Mouse (Mus musculus): ENCODE data around the gene Pacsin3. TPM values are rescaled to one million over a fixed set of nuclear protein-coding genes. Genes with fewer than 3 reads are reported as not detected.
A peak's percentile ranks its signal among the peaks of the same experiment; 100 is the strongest.

The Pacsin3 gene
- total and polyA plus RNA-seq, 3 experiments = 0.16 to 0.33 TPM; not detected in 1

DNA sequence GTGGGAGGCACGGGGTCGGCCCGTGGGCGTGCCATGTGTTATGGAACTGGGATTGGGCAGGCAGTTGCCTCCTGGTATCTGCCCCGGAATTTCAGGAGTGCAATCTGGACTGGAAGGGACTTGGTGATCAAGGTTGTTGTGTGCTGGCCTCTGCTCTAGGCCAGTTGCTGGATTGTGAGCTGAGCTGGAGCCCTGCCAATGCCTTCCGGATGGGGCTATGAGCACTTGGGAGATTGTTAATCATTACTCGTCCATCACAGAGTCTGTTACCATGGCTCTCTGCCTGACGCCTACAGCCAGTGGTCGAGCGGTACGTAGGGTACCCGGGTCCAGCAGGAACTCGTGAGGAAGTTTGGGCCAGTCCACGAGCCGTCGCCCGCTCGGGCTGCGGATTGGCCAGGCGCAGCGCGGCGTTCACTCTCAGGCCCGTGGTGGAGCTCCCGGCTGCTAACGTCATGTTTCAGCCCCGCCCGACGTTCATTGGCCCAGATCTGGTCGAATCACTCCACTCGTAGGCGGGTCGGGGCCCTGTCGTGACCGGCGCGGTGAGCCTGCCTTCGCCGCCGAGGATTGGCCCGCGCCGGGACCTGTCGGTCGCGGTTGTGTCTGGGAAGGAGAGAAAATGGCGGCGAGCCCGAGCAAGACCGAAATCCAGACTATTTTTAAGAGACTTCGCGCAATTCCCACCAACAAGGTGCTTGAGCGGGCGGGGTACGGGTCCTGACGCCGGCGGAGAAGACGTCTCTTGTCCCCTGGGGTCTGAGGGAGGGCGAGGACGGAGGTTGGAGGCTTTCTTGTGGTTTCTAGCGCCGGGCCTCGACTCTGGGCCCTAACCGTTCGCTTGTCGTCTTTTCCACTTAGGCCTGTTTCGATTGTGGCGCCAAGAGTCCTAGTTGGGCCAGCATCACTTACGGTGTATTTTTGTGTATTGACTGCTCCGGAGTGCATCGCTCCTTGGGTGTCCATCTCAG lies 9.2 kb downstream of the Pacsin3 start, which contains the start of gene Arfgap2:
Gene Arfgap2, plus strand, starts transcription at position 264 of the 971 bp plus-strand sequence.
- DNase-seq (ENCODE audit: low spot score) = peak; percentile 100
- Histone ChIP-seq H3K27me3 (ENCODE audit: insufficient read depth, low read length) (peaks cover 23% of the 10 kb centered on the region), H3K36me3 (replicated peaks) (peaks cover 40% of the 10 kb centered on the region), H3K4me1 (ENCODE audit: insufficient read depth, low read depth, low read length) (peaks cover 54% of the 10 kb centered on the region), H3K4me3 (ENCODE audit: low read depth, low read length) (peak within 1 kb of the TSS; percentile 81), H3K9me3 (replicated peaks) (no peaks in the 10 kb centered on the region)
- ATAC-seq (ENCODE audit: extremely low read depth, insufficient number of reproducible peaks, low FRiP score, poor library complexity, severe bottlenecking) = peak; percentile 97
- TF ChIP-seq GATA1 (IDR thresholded peaks at IDR 0.05; ENCODE audit: borderline replicate concordance, low read length) = no peak
- TF ChIP-seq GATA2 (IDR thresholded peaks at IDR 0.05; ENCODE audit: borderline replicate concordance, low read depth, low read length) = no peak
- no peak for TF ChIP-seq CTCF (IDR thresholded peaks at IDR 0.05; ENCODE audit: low read depth, low read length)
- TF ChIP-seq POLR2AphosphoS5 (IDR thresholded peaks at IDR 0.05; ENCODE audit: insufficient replicate concordance, low read depth, low read length) = no peak
- no peak for TF ChIP-seq TAL1 (conservative IDR thresholded peaks at IDR 0.05; ENCODE audit: low read depth, low read length)

DNA sequence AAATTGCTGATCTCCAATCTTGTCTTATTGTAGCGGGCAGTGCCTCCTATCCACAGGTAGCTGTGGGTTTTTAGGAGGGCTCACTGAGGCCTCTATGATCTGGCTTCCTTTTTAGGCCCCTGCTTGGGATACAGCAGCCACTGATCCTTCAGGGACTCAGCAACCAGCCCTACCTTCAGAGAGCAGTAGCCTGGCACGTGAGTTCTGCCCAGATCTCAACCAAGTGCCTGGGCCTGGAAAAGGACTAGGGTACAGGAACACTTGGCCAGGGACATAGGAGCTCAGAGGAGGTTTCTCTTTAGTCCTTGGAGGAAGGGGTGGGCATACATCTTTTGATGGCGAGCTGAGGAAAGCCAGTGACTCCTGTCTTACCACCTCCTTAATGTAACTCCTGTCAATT lies 12.3 kb downstream of the Pacsin3 start:
- H3K27me3 ChIP-seq (ENCODE audit: insufficient read depth, low read length) = no peaks in the 10 kb centered on the region
- H3K4me3 ChIP-seq (ENCODE audit: low read depth, low read length) = no peak overlapping the region
- TF ChIP-seq GATA2 (IDR thresholded peaks at IDR 0.05; ENCODE audit: borderline replicate concordance, low read depth, low read length) (no peak), GATA1 (IDR thresholded peaks at IDR 0.05; ENCODE audit: borderline replicate concordance, low read length) (no peak), TAL1 (conservative IDR thresholded peaks at IDR 0.05; ENCODE audit: low read depth, low read length) (no peak), CTCF (IDR thresholded peaks at IDR 0.05; ENCODE audit: low read depth, low read length) (no peak), POLR2AphosphoS5 (IDR thresholded peaks at IDR 0.05; ENCODE audit: insufficient replicate concordance, low read depth, low read length) (no peak)
- ATAC-seq (ENCODE audit: extremely low read depth, insufficient number of reproducible peaks, low FRiP score, poor library complexity, severe bottlenecking) (no peak), DNase-seq (ENCODE audit: low spot score) (no peak)
- H3K36me3 ChIP-seq (replicated peaks) = peaks cover 69% of the 10 kb centered on the region
- no peaks in the 10 kb centered on the region for H3K9me3 ChIP-seq (replicated peaks)
- H3K4me1 ChIP-seq (ENCODE audit: insufficient read depth, low read depth, low read length) = peaks cover 58% of the 10 kb centered on the region

DNA sequence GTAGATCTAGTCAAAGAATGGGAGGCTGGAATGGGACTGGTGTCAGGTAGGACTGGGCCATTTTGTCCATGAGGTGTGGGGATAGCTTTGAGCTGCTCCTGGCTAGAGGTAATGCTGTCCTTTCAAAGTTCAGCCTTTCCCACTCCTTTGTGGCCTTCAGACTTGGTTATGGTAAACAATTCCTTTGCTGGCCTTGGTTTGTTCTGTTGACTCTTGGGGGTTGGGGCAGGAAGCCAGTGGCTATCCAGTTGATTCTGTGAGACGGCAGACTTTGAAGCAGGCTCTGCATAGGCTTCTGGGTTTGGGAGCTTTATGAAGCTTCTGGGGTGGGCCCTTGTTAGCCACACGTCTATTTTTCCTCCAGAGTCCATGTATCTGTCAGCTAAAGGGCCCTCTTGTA lies 13.0 kb downstream of the Pacsin3 start:
- H3K9me3 ChIP-seq (replicated peaks) = no peaks in the 10 kb centered on the region
- ATAC-seq (ENCODE audit: extremely low read depth, insufficient number of reproducible peaks, low FRiP score, poor library complexity, severe bottlenecking) (no peak), DNase-seq (ENCODE audit: low spot score) (no peak)
- H3K27me3 ChIP-seq (ENCODE audit: insufficient read depth, low read length) = no peaks in the 10 kb centered on the region
- TF ChIP-seq GATA1 (IDR thresholded peaks at IDR 0.05; ENCODE audit: borderline replicate concordance, low read length) = no peak
- no peak for TF ChIP-seq GATA2 (IDR thresholded peaks at IDR 0.05; ENCODE audit: borderline replicate concordance, low read depth, low read length)
- TF ChIP-seq TAL1 (conservative IDR thresholded peaks at IDR 0.05; ENCODE audit: low read depth, low read length) = no peak
- H3K36me3 ChIP-seq (replicated peaks) = peaks cover 76% of the 10 kb centered on the region
- peaks cover 59% of the 10 kb centered on the region for H3K4me1 ChIP-seq (ENCODE audit: insufficient read depth, low read depth, low read length)
- no peak overlapping the region for H3K4me3 ChIP-seq (ENCODE audit: low read depth, low read length)

DNA sequence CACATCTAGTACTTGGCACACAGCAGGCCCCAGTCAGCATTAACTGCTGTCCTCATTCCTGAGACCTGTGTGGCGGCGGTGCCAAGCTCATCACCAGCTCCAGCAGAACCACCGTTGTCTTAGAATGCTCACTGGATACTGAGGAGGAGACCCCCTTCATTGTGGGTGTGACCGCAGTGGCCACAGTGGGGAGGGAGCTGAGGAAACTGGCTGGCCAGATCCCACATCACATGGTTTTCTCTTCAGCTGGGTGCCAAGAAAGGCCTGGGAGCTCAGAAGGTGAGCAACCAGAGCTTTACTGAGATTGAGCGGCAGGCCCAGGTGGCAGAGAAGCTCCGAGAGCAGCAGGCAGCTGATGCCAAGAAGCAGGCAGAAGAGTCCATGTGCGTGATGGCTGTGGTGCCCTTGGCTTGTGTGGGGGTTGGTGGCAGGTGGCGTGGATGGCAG lies 14.0 kb downstream of the Pacsin3 start:
- Histone ChIP-seq H3K9me3 (replicated peaks) (no peaks in the 10 kb centered on the region), H3K36me3 (replicated peaks) (peaks cover 86% of the 10 kb centered on the region), H3K4me3 (ENCODE audit: low read depth, low read length) (no peak overlapping the region; the same call in 1 of the 2 replicates), H3K27me3 (ENCODE audit: insufficient read depth, low read length) (no peaks in the 10 kb centered on the region), H3K4me1 (ENCODE audit: insufficient read depth, low read depth, low read length) (peaks cover 53% of the 10 kb centered on the region)
- no peak for TF ChIP-seq TAL1 (conservative IDR thresholded peaks at IDR 0.05; ENCODE audit: low read depth, low read length)
- no peak for TF ChIP-seq GATA2 (IDR thresholded peaks at IDR 0.05; ENCODE audit: borderline replicate concordance, low read depth, low read length)
- no peak for TF ChIP-seq CTCF (IDR thresholded peaks at IDR 0.05; ENCODE audit: low read depth, low read length)
- no peak for TF ChIP-seq POLR2AphosphoS5 (IDR thresholded peaks at IDR 0.05; ENCODE audit: insufficient replicate concordance, low read depth, low read length)
- TF ChIP-seq GATA1 (IDR thresholded peaks at IDR 0.05; ENCODE audit: borderline replicate concordance, low read length) = no peak
- ATAC-seq (ENCODE audit: extremely low read depth, insufficient number of reproducible peaks, low FRiP score, poor library complexity, severe bottlenecking) = no peak
- no peak for DNase-seq (ENCODE audit: low spot score)

DNA sequence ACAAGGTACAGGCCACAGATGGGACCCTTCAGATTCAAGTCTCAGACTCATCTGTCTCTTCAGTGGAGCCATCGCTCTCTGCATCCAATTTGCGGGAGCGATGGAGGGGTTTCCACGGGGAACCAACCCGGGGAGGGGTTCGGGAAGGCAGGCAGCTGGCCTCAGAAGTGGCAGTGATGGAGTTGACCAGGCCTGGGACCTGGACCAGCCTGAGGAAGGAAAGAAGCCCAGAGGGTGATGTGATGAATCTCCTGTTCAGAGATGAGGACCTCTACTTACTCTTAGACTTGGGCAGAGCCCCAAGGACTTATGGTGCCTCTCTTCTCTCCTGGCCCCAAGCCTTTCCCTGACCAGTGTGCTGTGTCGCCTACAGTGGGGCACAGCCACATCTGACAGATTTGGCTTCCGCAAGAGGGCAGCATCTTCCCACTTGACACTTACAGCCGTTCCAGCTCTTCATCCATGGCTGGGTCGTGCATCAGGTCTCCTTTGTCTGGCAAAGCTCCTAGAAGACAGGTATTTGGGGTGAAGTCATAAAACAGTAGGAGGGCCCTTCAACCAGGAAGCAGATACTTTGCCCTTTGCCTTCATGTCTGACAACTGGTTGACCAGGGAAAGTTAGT lies 23.1 kb downstream of the Pacsin3 start:
- Histone ChIP-seq H3K36me3 (replicated peaks) (peaks cover 51% of the 10 kb centered on the region), H3K9me3 (replicated peaks) (no peaks in the 10 kb centered on the region), H3K4me1 (ENCODE audit: insufficient read depth, low read depth, low read length) (peaks cover 26% of the 10 kb centered on the region), H3K27me3 (ENCODE audit: insufficient read depth, low read length) (0 out of 2 replicates have a peak, but pooled peaks cover 3% of the 10 kb centered on the region), H3K4me3 (ENCODE audit: low read depth, low read length) (no peak overlapping the region)
- DNase-seq (ENCODE audit: low spot score) (no peak), ATAC-seq (ENCODE audit: extremely low read depth, insufficient number of reproducible peaks, low FRiP score, poor library complexity, severe bottlenecking) (no peak)
- peak; percentile 44 for TF ChIP-seq POLR2AphosphoS5 (IDR thresholded peaks at IDR 0.05; ENCODE audit: insufficient replicate concordance, low read depth, low read length)
- TF ChIP-seq GATA1 (IDR thresholded peaks at IDR 0.05; ENCODE audit: borderline replicate concordance, low read length) = no peak

DNA sequence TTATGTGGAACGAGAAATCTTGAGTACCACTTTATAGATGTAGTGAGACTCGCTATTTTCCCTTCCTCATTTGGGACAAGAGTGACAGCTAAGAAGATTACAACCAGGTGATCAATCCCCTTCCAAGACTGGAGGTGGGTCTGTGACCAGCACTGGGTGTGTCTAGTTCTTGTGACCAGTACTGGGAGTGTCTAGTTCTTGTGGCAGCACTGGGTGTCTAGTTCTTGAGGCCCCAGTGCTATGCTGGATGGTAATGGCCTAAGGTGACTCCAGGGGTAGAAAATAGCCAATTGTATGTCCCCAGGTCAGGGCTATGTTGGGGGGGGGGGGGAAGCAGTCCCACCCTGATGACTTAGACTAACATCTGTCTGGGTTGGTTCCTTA lies 23.6 kb downstream of the Pacsin3 start:
- ATAC-seq (ENCODE audit: extremely low read depth, insufficient number of reproducible peaks, low FRiP score, poor library complexity, severe bottlenecking) = no peak
- TF ChIP-seq POLR2AphosphoS5 (IDR thresholded peaks at IDR 0.05; ENCODE audit: insufficient replicate concordance, low read depth, low read length) = 0 out of 2 replicates have a peak, but pooled peaks have one; percentile 19
- TF ChIP-seq TAL1 (conservative IDR thresholded peaks at IDR 0.05; ENCODE audit: low read depth, low read length) = no peak
- TF ChIP-seq CTCF (IDR thresholded peaks at IDR 0.05; ENCODE audit: low read depth, low read length) = no peak
- TF ChIP-seq GATA2 (IDR thresholded peaks at IDR 0.05; ENCODE audit: borderline replicate concordance, low read depth, low read length) = no peak
- Histone ChIP-seq H3K27me3 (ENCODE audit: insufficient read depth, low read length) (peaks cover 5% of the 10 kb centered on the region; the same call in 1 of the 2 replicates), H3K36me3 (replicated peaks) (peaks cover 46% of the 10 kb centered on the region), H3K4me3 (ENCODE audit: low read depth, low read length) (no peak overlapping the region), H3K9me3 (replicated peaks) (no peaks in the 10 kb centered on the region), H3K4me1 (ENCODE audit: insufficient read depth, low read depth, low read length) (peaks cover 26% of the 10 kb centered on the region)
- no peak for DNase-seq (ENCODE audit: low spot score)
